Mouse (Mus musculus): ENCODE results near the gene Rps6ka2. TPM values are rescaled to one million over a fixed set of nuclear protein-coding genes. Genes with fewer than 3 reads are reported as not detected.

Gene Rps6ka2
- polyA plus RNA-seq, 1 experiment from 2014 or later: 30.9 TPM

DNA sequence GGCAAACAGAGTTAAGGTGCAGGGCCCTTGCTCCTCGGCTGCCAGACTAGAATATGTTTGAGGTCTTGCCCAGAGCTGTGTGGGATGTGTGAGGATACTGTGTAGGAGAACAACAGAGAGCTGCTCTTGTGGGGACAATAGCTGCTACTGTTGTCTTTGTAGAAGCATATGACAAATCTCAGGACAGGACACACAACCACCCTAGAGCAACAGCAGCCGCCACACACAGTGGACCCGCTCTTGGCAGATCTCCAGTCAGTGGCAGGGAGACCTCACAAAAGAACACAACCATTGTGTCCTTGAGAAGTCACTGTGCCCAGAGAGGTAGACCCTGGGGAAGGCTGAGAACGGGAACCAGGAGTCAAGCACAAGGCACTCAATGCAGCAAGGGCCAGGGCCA is 42.0 kb downstream of the Rps6ka2 start:
- H3K9me3 ChIP-seq: no peaks in the 10 kb centered on the region
- no peaks in the 10 kb centered on the region for H3K36me3 ChIP-seq
- no peak overlapping the region for H3K27ac ChIP-seq (replicated peaks)
- ATAC-seq (ENCODE audit: low FRiP score, low read depth): no peak
- H3K4me3 ChIP-seq: no peak overlapping the region
- no peak overlapping the region for H3K4me2 ChIP-seq (replicated peaks)
- no peak overlapping the region for H3K9ac ChIP-seq (replicated peaks)
- H3K4me1 ChIP-seq: peaks cover 27% of the 10 kb centered on the region
- no peaks in the 10 kb centered on the region for H3K27me3 ChIP-seq
- WGBS: 88% methylated on average over 4 of the region's 4 CpGs

DNA sequence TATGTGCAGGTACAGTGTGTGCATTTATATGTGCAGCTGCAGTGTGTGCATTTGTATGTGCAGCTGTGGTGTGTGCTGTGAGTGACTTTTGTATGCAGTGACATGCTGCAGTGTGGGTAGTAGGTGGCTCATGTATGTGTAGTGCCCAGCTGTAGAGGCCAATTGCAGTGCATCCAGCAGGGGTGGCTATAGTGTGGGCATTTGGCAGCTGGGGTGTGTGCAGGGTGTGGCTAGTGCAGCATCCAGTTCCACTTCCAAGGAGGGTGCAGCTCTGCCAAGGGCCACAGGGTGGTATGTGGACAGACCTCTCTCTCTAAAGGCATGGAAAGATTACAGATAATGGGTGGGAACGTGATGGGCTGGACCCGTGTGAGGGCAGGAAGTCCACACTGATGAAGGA is 43.3 kb downstream of the Rps6ka2 start:
- 91% methylated on average over 2 of the region's 2 CpGs for WGBS

DNA sequence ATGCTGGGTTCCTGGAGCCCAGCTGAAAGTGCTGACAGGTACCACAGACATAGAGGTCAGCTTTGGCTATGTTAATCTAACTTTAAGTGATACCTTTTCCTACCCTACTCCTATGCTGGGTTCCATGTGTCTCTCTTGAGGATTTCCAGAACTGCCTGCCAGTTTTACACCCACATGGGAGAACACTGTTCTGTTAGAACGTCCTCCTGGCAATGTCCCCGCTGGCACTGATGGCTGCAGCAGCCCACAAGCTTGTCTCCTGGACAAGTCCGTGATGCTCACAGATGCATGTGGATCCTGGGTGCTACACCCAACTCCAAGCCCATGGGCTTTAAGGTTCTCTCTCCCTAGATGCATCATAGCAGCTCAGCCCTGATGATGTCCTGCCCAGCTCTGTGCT is 44.1 kb downstream of the Rps6ka2 start:
- WGBS: 86% methylated on average over 3 of the region's 3 CpGs
- no peak for ATAC-seq (ENCODE audit: low FRiP score, low read depth)

More for the DNA sequence above, 43.3 kb downstream of the Rps6ka2 start:
- peaks cover 28% of the 10 kb centered on the region for H3K4me1 ChIP-seq
- H3K4me3 ChIP-seq: no peak overlapping the region
- H3K4me2 ChIP-seq (replicated peaks): no peak overlapping the region
- no peaks in the 10 kb centered on the region for H3K27me3 ChIP-seq
- H3K9me3 ChIP-seq: no peaks in the 10 kb centered on the region
- no peak overlapping the region for H3K9ac ChIP-seq (replicated peaks)
- ATAC-seq (ENCODE audit: low FRiP score, low read depth): no peak
- no peaks in the 10 kb centered on the region for H3K36me3 ChIP-seq
- no peak overlapping the region for H3K27ac ChIP-seq (replicated peaks)

DNA sequence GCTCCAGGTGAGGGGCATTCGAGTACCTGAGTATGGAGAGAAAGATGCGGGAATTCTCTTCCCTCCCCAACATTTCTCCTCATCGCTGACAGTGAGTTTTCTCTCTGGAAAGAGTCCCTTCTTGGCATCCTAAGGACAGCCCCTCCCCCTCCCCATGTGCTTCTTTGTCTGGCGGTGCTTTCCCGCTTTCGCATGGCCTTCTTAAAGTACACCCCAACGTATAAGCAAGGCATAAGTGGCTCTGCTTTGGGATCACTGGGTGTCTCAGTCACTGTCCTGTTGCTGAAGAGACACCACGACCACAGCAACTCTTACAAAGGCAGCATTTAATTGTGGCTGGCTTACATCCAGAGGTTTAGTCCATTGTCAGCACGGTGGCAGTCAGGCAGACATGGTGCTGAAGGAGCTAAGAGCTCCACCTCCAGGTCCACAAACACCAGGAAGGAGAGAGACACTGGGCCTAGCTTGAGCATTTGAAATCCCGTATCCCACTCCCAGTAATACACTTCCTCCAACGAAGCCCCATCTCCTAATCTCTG is 47.9 kb downstream of the Rps6ka2 start:
- no peak overlapping the region for H3K4me3 ChIP-seq
- H3K27ac ChIP-seq (replicated peaks): 0 out of 2 replicates have a peak overlapping the region, but pooled peaks have one; percentile 20
- H3K9me3 ChIP-seq: no peaks in the 10 kb centered on the region
- WGBS: 80% methylated on average over 11 of the region's 11 CpGs
- peaks cover 35% of the 10 kb centered on the region for H3K4me1 ChIP-seq
- H3K4me2 ChIP-seq (replicated peaks): no peak overlapping the region
- H3K36me3 ChIP-seq: no peaks in the 10 kb centered on the region
- ATAC-seq (ENCODE audit: low FRiP score, low read depth): no peak
- H3K27me3 ChIP-seq: no peaks in the 10 kb centered on the region
- no peak overlapping the region for H3K9ac ChIP-seq (replicated peaks)

More for the DNA sequence above, 44.1 kb downstream of the Rps6ka2 start:
- no peaks in the 10 kb centered on the region for H3K36me3 ChIP-seq
- no peaks in the 10 kb centered on the region for H3K27me3 ChIP-seq
- no peak overlapping the region for H3K4me2 ChIP-seq (replicated peaks)
- H3K9ac ChIP-seq (replicated peaks): no peak overlapping the region
- H3K27ac ChIP-seq (replicated peaks): no peak overlapping the region
- H3K4me3 ChIP-seq: no peak overlapping the region
- H3K9me3 ChIP-seq: no peaks in the 10 kb centered on the region
- peaks cover 29% of the 10 kb centered on the region for H3K4me1 ChIP-seq

DNA sequence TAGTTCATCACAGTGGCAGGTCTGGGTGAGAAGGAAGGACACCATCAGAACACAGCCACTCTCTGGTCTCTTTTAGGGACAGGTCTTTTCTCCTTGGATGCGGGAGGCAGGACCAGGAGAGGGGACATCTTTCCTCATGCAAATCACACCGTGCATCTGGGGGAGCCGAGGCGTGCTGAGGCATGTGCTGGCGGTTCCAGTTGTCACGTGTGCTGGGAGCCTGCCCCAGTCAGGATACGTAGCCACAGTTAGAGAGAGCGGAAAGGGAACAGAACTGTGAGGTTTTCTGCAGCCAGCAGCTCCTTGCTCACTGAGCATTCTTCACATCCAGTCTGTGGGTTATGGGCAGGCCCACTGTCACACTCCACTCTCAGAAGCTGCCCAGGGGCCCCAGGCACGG is 48.5 kb downstream of the Rps6ka2 start:
- Histone ChIP-seq H3K36me3 (no peaks in the 10 kb centered on the region), H3K27me3 (no peaks in the 10 kb centered on the region), H3K4me2 (replicated peaks) (no peak overlapping the region), H3K27ac (replicated peaks) (0 out of 2 replicates have a peak overlapping the region, but pooled peaks have one; percentile 20), H3K4me1 (peaks cover 35% of the 10 kb centered on the region), H3K9me3 (no peaks in the 10 kb centered on the region), H3K9ac (replicated peaks) (no peak overlapping the region), H3K4me3 (no peak overlapping the region)
- no peak for ATAC-seq (ENCODE audit: low FRiP score, low read depth)
- WGBS: 90% methylated on average over 9 of the region's 9 CpGs

DNA sequence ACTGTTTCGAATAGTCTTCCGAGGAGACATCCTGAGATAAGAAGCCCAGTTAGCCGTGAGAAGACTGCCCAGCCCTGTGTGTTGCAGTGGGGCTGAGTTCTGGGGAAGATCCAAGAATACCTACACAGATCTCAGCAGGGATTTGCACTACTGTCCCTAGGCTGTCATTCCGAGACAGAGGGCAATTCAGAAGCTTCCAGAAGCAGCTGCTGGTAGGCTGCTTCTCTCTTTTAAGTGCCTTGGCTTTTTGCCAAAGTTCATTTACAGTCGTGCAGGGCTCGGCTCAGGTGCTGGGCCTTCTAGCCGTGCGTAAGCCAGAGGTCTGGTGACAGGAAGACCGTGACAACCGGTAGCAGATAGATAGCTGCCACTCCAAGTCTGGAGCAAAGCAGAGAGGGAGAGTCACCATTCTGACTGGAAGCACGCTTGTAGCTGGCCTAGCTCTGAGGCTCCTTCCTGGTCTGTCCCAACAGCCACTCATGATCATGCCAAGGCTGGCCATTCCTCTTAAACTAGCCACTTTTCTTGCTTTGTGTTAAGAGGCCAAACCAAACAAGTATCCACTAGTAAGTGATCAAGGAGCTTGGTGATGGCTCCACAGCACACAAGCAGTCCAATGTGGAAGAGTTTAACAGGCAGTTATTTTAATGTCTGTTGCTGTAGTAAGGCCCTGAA is 49.3 kb downstream of the Rps6ka2 start:
- Histone ChIP-seq H3K9ac (replicated peaks) (no peak overlapping the region), H3K36me3 (no peaks in the 10 kb centered on the region), H3K4me2 (replicated peaks) (no peak overlapping the region), H3K9me3 (no peaks in the 10 kb centered on the region), H3K27me3 (no peaks in the 10 kb centered on the region), H3K27ac (replicated peaks) (no peak overlapping the region), H3K4me3 (no peak overlapping the region), H3K4me1 (peaks cover 34% of the 10 kb centered on the region)
- no peak for ATAC-seq (ENCODE audit: low FRiP score, low read depth)
- WGBS: 84% methylated on average over 11 of the region's 11 CpGs

DNA sequence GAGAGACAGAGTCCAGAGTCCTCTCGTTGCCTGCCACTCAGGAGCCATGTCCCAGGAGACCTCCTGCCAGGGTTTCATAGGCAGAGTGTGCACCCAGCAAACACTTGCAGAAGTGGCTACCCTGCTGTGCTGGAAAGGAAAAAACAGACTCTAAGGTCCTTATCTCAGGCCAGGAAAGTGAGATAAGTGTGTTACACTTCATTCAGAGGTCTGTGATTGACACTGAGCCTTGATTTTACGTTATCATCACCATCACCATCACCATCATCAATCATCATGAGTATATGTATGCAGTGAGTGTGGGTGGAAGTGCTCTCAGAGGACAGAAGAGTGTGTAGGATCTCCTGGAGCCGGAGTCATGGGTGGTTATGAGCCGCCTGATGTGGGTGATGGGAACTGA is 51.4 kb downstream of the Rps6ka2 start:
- ATAC-seq (ENCODE audit: low FRiP score, low read depth): no peak
- H3K4me2 ChIP-seq (replicated peaks): no peak overlapping the region
- H3K27ac ChIP-seq (replicated peaks): no peak overlapping the region
- 91% methylated on average over 4 of the region's 4 CpGs for WGBS
- no peaks in the 10 kb centered on the region for H3K9me3 ChIP-seq
- H3K4me3 ChIP-seq: no peak overlapping the region
- H3K4me1 ChIP-seq: peaks cover 24% of the 10 kb centered on the region; the same call in 1 of the 2 replicates
- no peaks in the 10 kb centered on the region for H3K27me3 ChIP-seq
- H3K9ac ChIP-seq (replicated peaks): no peak overlapping the region
- no peaks in the 10 kb centered on the region for H3K36me3 ChIP-seq

DNA sequence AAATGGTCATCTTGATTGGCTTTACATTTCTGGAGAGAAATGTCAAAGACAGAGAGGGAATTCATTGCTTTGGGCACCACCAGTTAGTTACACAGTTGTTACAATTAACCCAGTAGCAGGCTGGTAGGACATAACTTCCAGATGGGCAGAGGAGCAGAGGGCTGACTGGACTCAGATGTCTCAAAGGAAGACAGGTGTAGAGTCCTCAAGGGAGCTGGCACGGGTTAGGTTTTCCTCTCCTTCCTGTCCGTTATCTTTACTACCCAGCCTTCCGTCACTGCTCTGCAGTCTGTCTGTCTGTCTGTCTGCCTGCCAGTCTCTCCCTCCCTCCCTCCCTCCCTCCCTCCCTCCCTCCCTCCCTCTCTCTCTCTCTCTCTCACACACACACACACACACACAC is 52.3 kb downstream of the Rps6ka2 start:
- peaks cover 24% of the 10 kb centered on the region; the same call in 1 of the 2 replicates for H3K4me1 ChIP-seq
- no peaks in the 10 kb centered on the region for H3K36me3 ChIP-seq
- 88% methylated on average over 3 of the region's 3 CpGs for WGBS
- ATAC-seq (ENCODE audit: low FRiP score, low read depth): no peak
- no peaks in the 10 kb centered on the region for H3K27me3 ChIP-seq
- no peak overlapping the region for H3K4me3 ChIP-seq
- no peak overlapping the region for H3K4me2 ChIP-seq (replicated peaks)
- no peaks in the 10 kb centered on the region for H3K9me3 ChIP-seq
- no peak overlapping the region for H3K27ac ChIP-seq (replicated peaks)
- H3K9ac ChIP-seq (replicated peaks): no peak overlapping the region

DNA sequence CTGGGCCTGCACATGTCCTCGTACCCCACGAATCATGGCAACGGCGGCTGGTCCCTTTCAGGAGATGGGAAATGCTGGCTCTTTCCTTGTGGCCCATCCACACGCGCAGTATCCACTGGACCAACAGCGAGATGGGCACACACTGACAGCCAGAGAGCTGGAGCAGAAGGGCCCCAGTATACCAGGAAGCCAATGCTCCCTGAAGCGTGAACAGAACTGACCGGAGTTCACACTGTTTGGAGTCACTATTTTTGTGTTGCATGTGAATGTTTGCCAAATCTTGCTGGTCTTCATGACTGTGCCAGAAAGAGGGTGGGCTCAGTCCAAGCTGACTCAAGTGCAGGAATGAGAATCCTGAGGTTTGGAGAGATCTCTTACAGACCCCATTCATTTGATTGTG is 58.6 kb downstream of the Rps6ka2 start:
- Histone ChIP-seq H3K9ac (replicated peaks) (no peak overlapping the region), H3K27me3 (no peaks in the 10 kb centered on the region), H3K4me1 (no peaks in the 10 kb centered on the region), H3K36me3 (no peaks in the 10 kb centered on the region), H3K27ac (replicated peaks) (no peak overlapping the region), H3K4me2 (replicated peaks) (no peak overlapping the region), H3K9me3 (no peaks in the 10 kb centered on the region), H3K4me3 (no peak overlapping the region)
- WGBS: 94% methylated on average over 9 of the region's 9 CpGs
- ATAC-seq (ENCODE audit: low FRiP score, low read depth): no peak

DNA sequence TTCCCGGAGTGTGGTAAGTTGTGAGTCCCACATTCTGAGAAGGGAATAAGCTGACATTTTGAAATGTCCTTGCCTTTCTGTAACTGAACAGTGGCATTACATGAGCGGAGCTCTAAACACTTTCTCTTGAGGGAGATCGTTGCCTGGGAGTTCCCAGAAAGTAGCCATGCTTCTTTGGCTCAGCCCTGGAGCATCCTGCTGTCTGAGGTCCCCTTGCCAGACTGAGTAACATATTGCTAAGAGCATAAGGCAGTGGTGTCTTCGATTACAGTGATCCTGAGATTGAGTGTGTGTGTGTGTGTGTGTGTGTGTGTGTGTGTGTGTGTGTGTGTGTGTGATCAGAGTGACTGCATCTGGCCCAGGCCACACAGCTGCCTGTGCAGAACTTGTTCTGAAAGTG is 61.4 kb downstream of the Rps6ka2 start:
- Histone ChIP-seq H3K9ac (replicated peaks) (no peak overlapping the region), H3K36me3 (no peaks in the 10 kb centered on the region), H3K27ac (replicated peaks) (no peak overlapping the region), H3K9me3 (no peaks in the 10 kb centered on the region), H3K4me1 (no peaks in the 10 kb centered on the region), H3K4me2 (replicated peaks) (no peak overlapping the region), H3K4me3 (no peak overlapping the region), H3K27me3 (no peaks in the 10 kb centered on the region)
- WGBS: 90% methylated on average over 4 of the region's 4 CpGs
- no peak for ATAC-seq (ENCODE audit: low FRiP score, low read depth)

DNA sequence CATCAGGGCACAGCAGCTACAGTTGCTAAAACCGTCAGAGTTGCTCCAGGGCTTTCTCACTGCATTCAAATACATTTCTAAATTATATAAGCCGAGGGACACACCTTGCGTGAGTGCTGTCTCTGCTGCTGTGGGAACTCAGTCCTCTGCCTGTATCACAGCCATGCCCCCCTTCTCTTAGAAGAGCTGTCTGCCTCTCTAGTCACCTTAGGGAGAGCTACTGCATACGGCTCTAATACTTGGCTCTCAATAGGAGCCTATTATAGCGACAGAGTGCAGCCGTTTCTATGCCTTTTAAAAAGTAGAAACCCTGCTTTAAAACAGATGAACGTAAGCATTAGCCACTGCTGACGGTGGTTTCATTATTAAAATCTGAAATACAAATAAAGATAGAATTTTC is 61.9 kb downstream of the Rps6ka2 start:
- Histone ChIP-seq H3K9me3 (no peaks in the 10 kb centered on the region), H3K4me2 (replicated peaks) (no peak overlapping the region), H3K9ac (replicated peaks) (no peak overlapping the region), H3K27ac (replicated peaks) (no peak overlapping the region), H3K36me3 (0 out of 2 replicates have a peak, but pooled peaks cover 4% of the 10 kb centered on the region), H3K27me3 (no peaks in the 10 kb centered on the region), H3K4me1 (no peaks in the 10 kb centered on the region), H3K4me3 (no peak overlapping the region)
- WGBS: 80% methylated on average over 8 of the region's 8 CpGs
- ATAC-seq (ENCODE audit: low FRiP score, low read depth): no peak

DNA sequence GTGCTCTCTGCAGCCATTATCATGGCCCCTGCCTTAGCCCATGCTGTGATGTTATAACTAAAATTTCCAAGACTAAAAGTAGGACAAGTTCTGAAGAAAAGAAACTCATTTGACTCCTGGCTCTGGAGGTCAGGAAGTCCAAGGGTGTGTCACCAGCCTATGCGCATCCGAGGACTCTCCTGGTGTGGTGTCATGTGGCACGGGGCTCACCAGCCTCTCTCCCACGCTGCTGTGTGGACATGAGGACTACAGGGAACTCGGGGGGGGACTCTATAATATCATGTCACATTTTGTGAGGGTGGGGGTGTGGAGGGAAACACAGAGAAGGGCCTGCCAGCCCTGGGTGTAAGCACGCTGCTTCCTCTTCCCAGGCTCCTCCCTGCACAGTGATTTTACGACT is 62.5 kb downstream of the Rps6ka2 start:
- H3K36me3 ChIP-seq: 0 out of 2 replicates have a peak, but pooled peaks cover 4% of the 10 kb centered on the region
- no peaks in the 10 kb centered on the region for H3K4me1 ChIP-seq
- no peaks in the 10 kb centered on the region for H3K27me3 ChIP-seq
- H3K9ac ChIP-seq (replicated peaks): no peak overlapping the region
- 72% methylated on average over 7 of the region's 7 CpGs for WGBS
- no peaks in the 10 kb centered on the region for H3K9me3 ChIP-seq
- ATAC-seq (ENCODE audit: low FRiP score, low read depth): no peak
- H3K4me3 ChIP-seq: no peak overlapping the region
- H3K27ac ChIP-seq (replicated peaks): no peak overlapping the region
- H3K4me2 ChIP-seq (replicated peaks): no peak overlapping the region

DNA sequence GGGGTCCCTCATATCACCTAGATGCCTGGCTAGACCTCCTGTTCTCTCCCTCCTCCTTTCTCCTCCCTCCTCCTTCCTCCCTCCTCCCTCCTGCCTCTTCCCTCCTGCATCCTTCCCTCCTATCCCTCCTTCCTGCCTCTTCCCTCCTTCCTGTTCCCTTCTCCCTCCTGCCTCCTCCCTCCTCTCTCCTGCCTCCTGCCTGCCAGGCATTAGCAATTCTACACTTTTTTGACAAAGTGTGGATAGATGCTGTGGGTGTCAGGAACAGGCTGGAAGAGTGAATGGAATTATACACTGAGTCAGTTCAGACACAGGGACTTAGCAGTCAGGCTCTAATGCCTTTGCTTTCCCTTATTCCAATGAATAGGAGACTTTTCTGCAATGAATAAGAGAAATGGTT is 63.3 kb downstream of the Rps6ka2 start:
- Histone ChIP-seq H3K4me2 (replicated peaks) (no peak overlapping the region), H3K9ac (replicated peaks) (no peak overlapping the region), H3K4me3 (no peak overlapping the region), H3K4me1 (no peaks in the 10 kb centered on the region), H3K9me3 (no peaks in the 10 kb centered on the region), H3K27ac (replicated peaks) (no peak overlapping the region), H3K36me3 (0 out of 2 replicates have a peak, but pooled peaks cover 4% of the 10 kb centered on the region), H3K27me3 (no peaks in the 10 kb centered on the region)
- no peak for ATAC-seq (ENCODE audit: low FRiP score, low read depth)
